Comparison of ENCODE assay signal across 16 mouse cellular contexts in genomic region chr9:113479897-113480296, GRCm38 (mm10).
"Had no signal": no experiment of that assay in that cellular context is flagged by ENCODE, and none has a peak within 500 bp of the region (broad histone marks: within the 10 kb centered on the region; RNA-seq: fewer than 3 reads in every experiment).

No protein-coding gene starts in this region.

- H3K36me3 ChIP-seq: hindbrain, embryonic 13.5 days; limb, embryonic 10.5 days; liver, embryonic 13.5 days; lung, embryonic 15.5 days; midbrain, embryonic 12.5 days; neural tube, embryonic 15.5 days had no signal

- H3K4me1 ChIP-seq: hindbrain, embryonic 13.5 days; limb, embryonic 10.5 days; liver, embryonic 13.5 days; lung, embryonic 15.5 days; megakaryocyte, embryonic 14.5 days; midbrain, embryonic 12.5 days; neural tube, embryonic 15.5 days had no signal

- ATAC-seq: hindbrain, postnatal 0 days; liver, postnatal 0 days had no signal

- H3K9ac ChIP-seq: hindbrain, embryonic 13.5 days; liver, embryonic 13.5 days; liver, postnatal 0 days; lung, embryonic 15.5 days; midbrain, embryonic 12.5 days; neural tube, embryonic 15.5 days had no signal

- H3K4me3 ChIP-seq: hindbrain, embryonic 13.5 days; limb, embryonic 10.5 days; liver, embryonic 13.5 days; lung, embryonic 15.5 days; megakaryocyte, embryonic 14.5 days; midbrain, embryonic 12.5 days; myocyte; neural tube, embryonic 15.5 days had no signal

- H3K4me2 ChIP-seq: hindbrain, embryonic 13.5 days; liver, embryonic 13.5 days; lung, embryonic 15.5 days; midbrain, embryonic 12.5 days; neural tube, embryonic 15.5 days had no signal

- H3K27ac ChIP-seq: hindbrain, embryonic 13.5 days; hindbrain, postnatal 0 days; limb, embryonic 10.5 days; liver, embryonic 13.5 days; lung, embryonic 15.5 days; macrophage; midbrain, embryonic 12.5 days; neural tube, embryonic 15.5 days had no signal

- H3K27me3 ChIP-seq: liver, embryonic 13.5 days; lung, embryonic 15.5 days; megakaryocyte, embryonic 14.5 days; midbrain, embryonic 12.5 days; neural tube, embryonic 15.5 days had no signal

- H3K9me3 ChIP-seq: hindbrain, embryonic 13.5 days; limb, embryonic 10.5 days; lung, embryonic 15.5 days; neural tube, embryonic 15.5 days had no signal

- DNase-seq: layer of hippocampus, adult 9-11 months; liver, embryonic 13.5 days; liver, postnatal 0 days; lung, postnatal 14 days; right cerebral cortex, adult 18-20 months; thymus, adult 18-20 months; thymus, postnatal 14 days had no signal
